In the genomic region with DNA sequence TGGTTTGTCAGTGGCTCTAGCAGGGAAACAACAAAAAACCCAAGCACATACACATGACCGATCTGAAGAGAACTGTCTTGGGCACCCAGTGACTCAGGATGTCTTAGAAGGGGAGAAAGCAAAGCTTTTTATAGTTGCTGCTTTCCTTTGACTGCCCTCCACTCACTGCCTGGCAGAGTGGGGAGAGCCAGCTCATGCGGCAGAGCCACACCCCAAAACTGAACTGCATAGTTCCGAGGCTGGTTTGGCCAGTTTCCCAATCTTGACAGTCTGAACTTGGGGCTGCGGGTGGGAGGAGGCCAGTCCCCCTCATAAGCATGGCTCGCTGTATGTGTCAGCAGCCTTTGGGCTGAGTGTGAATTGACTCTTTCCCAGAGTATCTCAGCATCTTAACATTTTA, we compare ENCODE assay signal across 8 mouse cellular contexts. TPM values are rescaled to one million over a fixed set of nuclear protein-coding genes. Genes with fewer than 3 reads are reported as not detected.
DNase-seq lines count a peak whose midpoint lies in the region; ATAC-seq lines count a peak whose summit lies in the region.

No protein-coding gene starts in this region.

- no peaks in the 10 kb centered on the region for H3K9me3 ChIP-seq in heart, embryonic 11.5 days (replicated peaks; ENCODE audit: control insufficient read depth, low read length)
- peaks cover 4% of the 10 kb centered on the region; the same call in 1 of the 2 replicates for H3K9me3 ChIP-seq in liver, embryonic 11.5 days (ENCODE audit: control insufficient read depth, low read length)
- no peaks in the 10 kb centered on the region for H3K9me3 ChIP-seq in neural tube, embryonic 15.5 days (replicated peaks)

- no peak overlapping the region for H3K27ac ChIP-seq in heart, embryonic 11.5 days (ENCODE audit: low read depth, low read length)
- H3K27ac ChIP-seq in liver, embryonic 11.5 days (ENCODE audit: low read depth, low read length): no peak overlapping the region
- peak overlapping the region; percentile 49 for H3K27ac ChIP-seq in neural tube, embryonic 15.5 days (replicated peaks)

- DNase-seq in heart, adult 9 months (ENCODE audit: low spot score in 2 of 2): no peak
- DNase-seq in 3134 (ENCODE audit: extremely low read depth, insufficient read length, low spot score): peak; percentile 68
- no peak for DNase-seq in liver, embryonic 11.5 days (ENCODE audit: low spot score)
- no peak for DNase-seq in layer of hippocampus, adult 11-12 months (ENCODE audit: low spot score)
- no peak for DNase-seq in T-cell, adult 2 months (ENCODE audit: low spot score)

- no peak overlapping the region for H3K9ac ChIP-seq in heart, embryonic 11.5 days (ENCODE audit: low read depth, low read length)
- H3K9ac ChIP-seq in liver, embryonic 11.5 days (ENCODE audit: low read depth, low read length): no peak overlapping the region
- no peak overlapping the region for H3K9ac ChIP-seq in neural tube, embryonic 15.5 days (replicated peaks)

- H3K4me2 ChIP-seq in heart, embryonic 11.5 days: no peak overlapping the region
- no peak overlapping the region for H3K4me2 ChIP-seq in liver, embryonic 11.5 days
- H3K4me2 ChIP-seq in neural tube, embryonic 15.5 days: no peak overlapping the region

- no peaks in the 10 kb centered on the region for H3K4me1 ChIP-seq in heart, embryonic 11.5 days (ENCODE audit: control insufficient read depth, insufficient read depth, low read length)
- peaks cover 29% of the 10 kb centered on the region for H3K4me1 ChIP-seq in liver, embryonic 11.5 days (replicated peaks; ENCODE audit: control insufficient read depth, insufficient read depth, low read length)
- H3K4me1 ChIP-seq in neural tube, embryonic 15.5 days: peaks cover 5% of the 10 kb centered on the region; the same call in 1 of the 2 replicates

- no peak overlapping the region for H3K4me3 ChIP-seq in heart, embryonic 11.5 days (ENCODE audit: low read depth, low read length)
- H3K4me3 ChIP-seq in liver, embryonic 11.5 days (ENCODE audit: low read depth, low read length): no peak overlapping the region
- no peak overlapping the region for H3K4me3 ChIP-seq in neural tube, embryonic 15.5 days (replicated peaks)

- 0 out of 2 replicates have a peak, but pooled peaks have one; percentile 47 for ATAC-seq in heart, embryonic 11.5 days (replicated peaks; ENCODE audit: insufficient number of reproducible peaks, low FRiP score, low TSS enrichment)
- ATAC-seq in common myeloid progenitor, adult 5-6 weeks (replicated peaks; ENCODE audit: low read depth, poor library complexity, severe bottlenecking): peak; percentile 85
- ATAC-seq in liver, embryonic 11.5 days (replicated peaks; ENCODE audit: low FRiP score): peak; percentile 10; the same call in 1 of the 2 replicates
- ATAC-seq in neural tube, embryonic 15.5 days (ENCODE audit: low FRiP score): peak; percentile 31; the same call in 1 of the 2 replicates

- no peaks in the 10 kb centered on the region for H3K27me3 ChIP-seq in heart, embryonic 11.5 days (ENCODE audit: control insufficient read depth, insufficient read depth, low read length)
- no peaks in the 10 kb centered on the region for H3K27me3 ChIP-seq in liver, embryonic 11.5 days (replicated peaks; ENCODE audit: control insufficient read depth, insufficient read depth, low read length)
- H3K27me3 ChIP-seq in neural tube, embryonic 15.5 days (replicated peaks): no peaks in the 10 kb centered on the region

- WGBS in heart, embryonic 11.5 days (ENCODE audit: insufficient replicate concordance): 44% methylated on average over 5 of the region's 5 CpGs
- 35% methylated on average over 5 of the region's 5 CpGs for WGBS in liver, embryonic 11.5 days
- 53% methylated on average over 5 of the region's 5 CpGs for WGBS in neural tube, embryonic 15.5 days

- H3K36me3 ChIP-seq in heart, embryonic 11.5 days (ENCODE audit: control insufficient read depth, insufficient read depth, low read length): peaks cover 6% of the 10 kb centered on the region; the same call in 1 of the 2 replicates
- peaks cover 14% of the 10 kb centered on the region for H3K36me3 ChIP-seq in liver, embryonic 11.5 days (ENCODE audit: control insufficient read depth, insufficient read depth, low read length)
- peaks cover 41% of the 10 kb centered on the region for H3K36me3 ChIP-seq in neural tube, embryonic 15.5 days

RNA-seq across cellular contexts. Expression of gene Calm1, which starts 11.7 kb away (rescaled TPM):
- 797 and 913 TPM in 2 replicates for polyA plus RNA-seq in heart, embryonic 11.5 days (2014; fragmentation: Nextera tagmentation; extraction: Ambion mirVana)
- 609 and 643 TPM in 2 replicates for total RNA-seq in common myeloid progenitor, adult 5-6 weeks (2017)
- 957 and 975 TPM in 2 replicates for polyA plus RNA-seq in liver, embryonic 11.5 days (2014; fragmentation: Nextera tagmentation; extraction: Ambion mirVana)
- polyA plus RNA-seq in neural tube, embryonic 15.5 days (2015; fragmentation: Nextera tagmentation; extraction: Ambion mirVana): 2,749 and 3,020 TPM in 2 replicates

RNA-seq across cellular contexts. Expression of gene Nrde2, which starts 51.5 kb away (rescaled TPM):
- 6.2 and 10.1 TPM in 2 replicates for polyA plus RNA-seq in heart, embryonic 11.5 days (2014; fragmentation: Nextera tagmentation; extraction: Ambion mirVana)
- 35.2 and 39.8 TPM in 2 replicates for total RNA-seq in common myeloid progenitor, adult 5-6 weeks (2017)
- polyA plus RNA-seq in liver, embryonic 11.5 days (2014; fragmentation: Nextera tagmentation; extraction: Ambion mirVana): 14.0 and 14.3 TPM in 2 replicates
- polyA plus RNA-seq in neural tube, embryonic 15.5 days (2015; fragmentation: Nextera tagmentation; extraction: Ambion mirVana): 10.4 and 11.8 TPM in 2 replicates

Comparison
In these comparisons a context has a peak if more than half of its experiments do, and no peak if none do; other contexts are left out.
1. ATAC-seq: peak in every context shown above with its lines; median percentile 85 in common myeloid progenitor, adult 5-6 weeks; 47 in heart, embryonic 11.5 days; 31 in neural tube, embryonic 15.5 days; 10 in liver, embryonic 11.5 days.